Mouse (Mus musculus) right cerebral cortex, adult 2 months (tissue): ENCODE measurements at regions not wholly inside any gene's neighbourhood (a gene's known extent, or its start where the extent isn't known, plus 50 kb on each side); places are given as distances from the start of the nearest gene placed in this dataset.

Source experiments
- DNase-seq, 2 experiments: peaks; one replicate each; pipeline ENCODE4 v3.0.0; 2021 to 2022; ENCODE audit warnings: low spot score in 2 of 2

- DNase-seq, result no peak
These were observed 271.5 kb upstream of the Slc24a2 start for GRCm38 (mm10) chr4:87501791-87502190.

GRCm38 (mm10) chr4:87500441-87500840 lies 270.2 kb upstream of the Slc24a2 start:
- no peak for DNase-seq

- DNase-seq, result no peak
These were observed 257.5 kb upstream of the Slc24a2 start for GRCm38 (mm10) chr4:87487798-87488197.

GRCm38 (mm10) chr4:87475537-87475936 lies 245.3 kb upstream of the Slc24a2 start:
- DNase-seq, result no peak

- peak; percentile 10 to 38 for DNase-seq
These were observed 243.2 kb upstream of the Slc24a2 start for GRCm38 (mm10) chr4:87473331-87474039.

GRCm38 (mm10) chr4:87472787-87473186 lies 242.5 kb upstream of the Slc24a2 start:
- DNase-seq, result no peak

- DNase-seq, result no peak
These were observed 241.1 kb upstream of the Slc24a2 start for GRCm38 (mm10) chr4:87471385-87471784.

- DNase-seq, result no peak
These were observed 237.3 kb upstream of the Slc24a2 start for GRCm38 (mm10) chr4:87467600-87467999.

GRCm38 (mm10) chr4:87467018-87467417 lies 236.7 kb upstream of the Slc24a2 start:
- DNase-seq, result no peak

- no peak for DNase-seq
These were observed 231.1 kb upstream of the Slc24a2 start for GRCm38 (mm10) chr4:87461181-87461912.

- DNase-seq, result no peak
These were observed 225.7 kb upstream of the Slc24a2 start for GRCm38 (mm10) chr4:87455863-87456578.

GRCm38 (mm10) chr4:87452122-87452521 lies 221.8 kb upstream of the Slc24a2 start:
- DNase-seq, result no peak

- no peak for DNase-seq
These were observed 221.0 kb upstream of the Slc24a2 start for GRCm38 (mm10) chr4:87451251-87451650.

- no peak for DNase-seq
These were observed 218.1 kb upstream of the Slc24a2 start for GRCm38 (mm10) chr4:87448338-87448737.

GRCm38 (mm10) chr4:87446856-87447255 lies 216.6 kb upstream of the Slc24a2 start:
- DNase-seq, result no peak

- no peak for DNase-seq
These were observed 203.9 kb upstream of the Slc24a2 start for GRCm38 (mm10) chr4:87434136-87434535.

- DNase-seq, result no peak
These were observed 198.1 kb upstream of the Slc24a2 start for GRCm38 (mm10) chr4:87428374-87428773.

- no peak for DNase-seq
These were observed 193.8 kb upstream of the Slc24a2 start for GRCm38 (mm10) chr4:87424066-87424465.

- DNase-seq, result no peak
These were observed 192.3 kb upstream of the Slc24a2 start for GRCm38 (mm10) chr4:87422588-87422987.

GRCm38 (mm10) chr4:87403354-87403753 lies 173.1 kb upstream of the Slc24a2 start:
- no peak for DNase-seq

- DNase-seq, result peak in 1 of 2 experiments; percentile 25
These were observed 171.9 kb upstream of the Slc24a2 start for GRCm38 (mm10) chr4:87402173-87402556.

GRCm38 (mm10) chr4:87401316-87402172 lies 171.3 kb upstream of the Slc24a2 start:
- DNase-seq, result peak; percentile 47 to 56
